12 mouse cellular contexts compared by ENCODE assay signal in the genomic region with DNA sequence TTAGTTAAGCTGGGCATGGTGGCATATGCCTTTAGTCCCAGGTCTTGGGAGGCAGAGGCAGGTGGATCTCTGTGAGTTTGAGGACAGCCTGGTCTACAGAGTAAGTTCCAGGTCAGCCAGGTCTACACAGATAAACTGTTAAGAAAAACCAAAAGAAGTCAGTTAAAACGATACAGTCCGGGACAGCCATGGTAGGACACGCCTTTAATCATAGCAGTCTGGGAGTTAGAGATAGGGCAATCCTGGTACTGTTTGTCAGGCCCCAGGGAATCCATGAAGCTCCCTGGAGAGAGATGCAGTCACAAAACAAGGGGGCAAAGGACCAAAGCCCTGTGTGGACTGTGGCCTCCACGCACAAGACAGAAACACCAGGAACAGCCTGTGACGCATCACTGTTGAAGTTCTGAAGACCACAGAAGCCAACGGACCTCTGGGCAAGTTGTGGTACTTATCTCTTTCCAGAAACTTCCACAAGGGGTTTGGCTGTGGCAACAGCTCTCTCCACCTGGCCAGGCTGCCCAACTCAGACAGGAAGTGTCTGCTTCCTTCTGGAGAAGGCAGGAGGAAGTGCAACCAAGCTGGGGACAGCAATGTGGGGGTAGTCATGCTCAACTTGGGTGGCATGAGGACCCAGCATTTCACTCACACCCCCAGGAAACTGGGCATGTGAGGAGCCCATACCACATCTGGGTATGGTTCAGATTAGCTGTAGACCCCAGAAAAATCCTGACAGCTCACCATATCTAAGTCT. TPM values are rescaled to one million over a fixed set of nuclear protein-coding genes. Genes with fewer than 3 reads are reported as not detected.
DNase-seq lines count a peak whose midpoint lies in the region; ATAC-seq lines count a peak whose summit lies in the region.
"Had no signal": no experiment of that assay in that cellular context is flagged by ENCODE, and none has a peak within 500 bp of the region (broad histone marks: within the 10 kb centered on the region; RNA-seq: fewer than 3 reads in every experiment).

No protein-coding gene starts in this region.

- H3K4me3 ChIP-seq in liver, embryonic 12.5 days = no peak overlapping the region
- no peak overlapping the region for H3K4me3 ChIP-seq in midbrain, embryonic 13.5 days (replicated peaks)
- no peak overlapping the region for H3K4me3 ChIP-seq in kidney, embryonic 15.5 days (replicated peaks)
- H3K4me3 ChIP-seq: embryonic facial prominence, embryonic 12.5 days; intestine, embryonic 15.5 days; midbrain, embryonic 10.5 days had no signal

- DNase-seq in layer of hippocampus, adult 9-11 months = peak; percentile 80
- no peak for DNase-seq in layer of hippocampus, adult 8-10 months (ENCODE audit: low spot score in 2 of 2)
- peak; percentile 65 for DNase-seq in MEL-GATA-1-ER (ENCODE audit: extremely low read depth, low read depth)
- DNase-seq in adrenal gland, adult 18-20 months (ENCODE audit: low spot score in 2 of 2) = no peak
- DNase-seq: cerebellum, adult 9-11 months had no signal

- H3K9ac ChIP-seq in liver, embryonic 12.5 days = no peak overlapping the region
- no peak overlapping the region for H3K9ac ChIP-seq in midbrain, embryonic 13.5 days (replicated peaks)
- no peak overlapping the region for H3K9ac ChIP-seq in kidney, embryonic 15.5 days
- H3K9ac ChIP-seq: embryonic facial prominence, embryonic 12.5 days; intestine, embryonic 15.5 days had no signal

- peaks cover 2% of the 10 kb centered on the region for H3K36me3 ChIP-seq in liver, embryonic 12.5 days
- no peaks in the 10 kb centered on the region for H3K36me3 ChIP-seq in midbrain, embryonic 13.5 days
- no peaks in the 10 kb centered on the region for H3K36me3 ChIP-seq in kidney, embryonic 15.5 days
- H3K36me3 ChIP-seq: embryonic facial prominence, embryonic 12.5 days; intestine, embryonic 15.5 days; midbrain, embryonic 10.5 days had no signal

- peak overlapping the region; percentile 23 for H3K4me2 ChIP-seq in liver, embryonic 12.5 days
- no peak overlapping the region for H3K4me2 ChIP-seq in midbrain, embryonic 13.5 days (replicated peaks)
- no peak overlapping the region for H3K4me2 ChIP-seq in kidney, embryonic 15.5 days
- H3K4me2 ChIP-seq: embryonic facial prominence, embryonic 12.5 days; intestine, embryonic 15.5 days had no signal

- H3K4me1 ChIP-seq in liver, embryonic 12.5 days = peaks cover 59% of the 10 kb centered on the region
- H3K4me1 ChIP-seq in midbrain, embryonic 13.5 days (replicated peaks) = no peaks in the 10 kb centered on the region
- peaks cover 13% of the 10 kb centered on the region; the same call in 1 of the 2 replicates for H3K4me1 ChIP-seq in kidney, embryonic 15.5 days

- H3K27me3 ChIP-seq in liver, embryonic 12.5 days (replicated peaks) = no peaks in the 10 kb centered on the region
- peaks cover 7% of the 10 kb centered on the region for H3K27me3 ChIP-seq in midbrain, embryonic 13.5 days
- H3K27me3 ChIP-seq in kidney, embryonic 15.5 days = 0 out of 2 replicates have a peak, but pooled peaks cover 6% of the 10 kb centered on the region
- H3K27me3 ChIP-seq: intestine, embryonic 15.5 days had no signal

- 14% methylated on average over 6 of the region's 6 CpGs for WGBS in liver, embryonic 12.5 days (ENCODE audit: insufficient replicate concordance)
- 88% methylated on average over 6 of the region's 6 CpGs for WGBS in midbrain, embryonic 13.5 days
- WGBS in kidney, embryonic 15.5 days = 77% methylated on average over 6 of the region's 6 CpGs

- no peaks in the 10 kb centered on the region for H3K9me3 ChIP-seq in liver, embryonic 12.5 days (replicated peaks)
- no peaks in the 10 kb centered on the region for H3K9me3 ChIP-seq in midbrain, embryonic 13.5 days
- H3K9me3 ChIP-seq in kidney, embryonic 15.5 days (replicated peaks) = no peaks in the 10 kb centered on the region
- H3K9me3 ChIP-seq: embryonic facial prominence, embryonic 12.5 days; intestine, embryonic 15.5 days had no signal

- peak overlapping the region; percentile 69 for H3K27ac ChIP-seq in liver, embryonic 12.5 days
- no peak overlapping the region for H3K27ac ChIP-seq in midbrain, embryonic 13.5 days
- H3K27ac ChIP-seq in kidney, embryonic 15.5 days = no peak overlapping the region
- H3K27ac ChIP-seq: embryonic facial prominence, embryonic 12.5 days; intestine, embryonic 15.5 days; midbrain, embryonic 10.5 days had no signal

- peak; percentile 78 for ATAC-seq in liver, embryonic 12.5 days
- peak; percentile 57 for ATAC-seq in megakaryocyte progenitor cell, adult 5-6 weeks (replicated peaks; ENCODE audit: poor library complexity)
- ATAC-seq in midbrain, embryonic 13.5 days = no peak
- ATAC-seq in kidney, embryonic 15.5 days (replicated peaks; ENCODE audit: low FRiP score) = no peak

RNA-seq across cellular contexts. Expression of gene Gna15, which starts 4.6 kb away (rescaled TPM):
- 1 to 10 TPM; 2.5 to 9.7 (median 5.7) TPM for total RNA-seq in layer of hippocampus, adult 8-10 months (2022)
- polyA plus RNA-seq in liver, embryonic 12.5 days (2016; fragmentation: Nextera tagmentation; extraction: Ambion mirVana) = 7.0 and 7.3 TPM in 2 replicates
- 29.4 and 31.9 TPM in 2 replicates for total RNA-seq in megakaryocyte progenitor cell, adult 5-6 weeks (2015)
- 28.7 and 28.9 TPM in 2 replicates for total RNA-seq in megakaryocyte progenitor cell, adult 5-6 weeks (2017)
- polyA plus RNA-seq in midbrain, embryonic 13.5 days (2015; fragmentation: Nextera tagmentation; extraction: Ambion mirVana) = 0.94 and 1.0 TPM in 2 replicates
- total RNA-seq in adrenal gland, adult 18-20 months (2021) = 1 to 10 TPM; 1.7 to 2.6 TPM
- 0.89 and 1.00 TPM in 2 replicates for polyA plus RNA-seq in kidney, embryonic 15.5 days (2015; fragmentation: Nextera tagmentation; extraction: Ambion mirVana)

RNA-seq across cellular contexts. Expression of gene S1pr4, which starts 19.5 kb away (rescaled TPM):
- total RNA-seq in layer of hippocampus, adult 8-10 months (2022) = under 1 TPM; 0.51 to 0.80 (median 0.58) TPM
- 3.1 and 3.3 TPM in 2 replicates for polyA plus RNA-seq in liver, embryonic 12.5 days (2016; fragmentation: Nextera tagmentation; extraction: Ambion mirVana)
- 8.3 and 8.9 TPM in 2 replicates for total RNA-seq in megakaryocyte progenitor cell, adult 5-6 weeks (2015)
- 6.2 and 9.5 TPM in 2 replicates for total RNA-seq in megakaryocyte progenitor cell, adult 5-6 weeks (2017)
- polyA plus RNA-seq in midbrain, embryonic 13.5 days (2015; fragmentation: Nextera tagmentation; extraction: Ambion mirVana) = 0.64 and 0.77 TPM in 2 replicates
- 1 to 10 TPM; 1.3 to 1.4 TPM for total RNA-seq in adrenal gland, adult 18-20 months (2021)
- 1.2 and 1.4 TPM in 2 replicates for polyA plus RNA-seq in kidney, embryonic 15.5 days (2015; fragmentation: Nextera tagmentation; extraction: Ambion mirVana)

RNA-seq across cellular contexts. Expression of gene Ncln, which starts 23.2 kb away (rescaled TPM):
- total RNA-seq in layer of hippocampus, adult 8-10 months (2022) = 10 to 100 TPM; 74.1 to 88.0 (median 82.8) TPM
- polyA plus RNA-seq in liver, embryonic 12.5 days (2016; fragmentation: Nextera tagmentation; extraction: Ambion mirVana) = 59.9 and 62.7 TPM in 2 replicates
- 81.2 and 99.2 TPM in 2 replicates for total RNA-seq in megakaryocyte progenitor cell, adult 5-6 weeks (2015)
- total RNA-seq in megakaryocyte progenitor cell, adult 5-6 weeks (2017) = 85.6 and 101 TPM in 2 replicates
- 57.1 and 58.2 TPM in 2 replicates for polyA plus RNA-seq in midbrain, embryonic 13.5 days (2015; fragmentation: Nextera tagmentation; extraction: Ambion mirVana)
- 100 to 1,000 TPM; 106 to 118 TPM for total RNA-seq in adrenal gland, adult 18-20 months (2021)
- polyA plus RNA-seq in kidney, embryonic 15.5 days (2015; fragmentation: Nextera tagmentation; extraction: Ambion mirVana) = 85.7 and 93.5 TPM in 2 replicates

RNA-seq across cellular contexts. Expression of gene Gna11, which starts 25.6 kb away (rescaled TPM):
- total RNA-seq in layer of hippocampus, adult 8-10 months (2022) = 100 to 1,000 TPM; 106 to 120 (median 114) TPM
- polyA plus RNA-seq in liver, embryonic 12.5 days (2016; fragmentation: Nextera tagmentation; extraction: Ambion mirVana) = 27.7 and 28.3 TPM in 2 replicates
- 5.4 and 6.0 TPM in 2 replicates for total RNA-seq in megakaryocyte progenitor cell, adult 5-6 weeks (2015)
- 7.6 and 10.2 TPM in 2 replicates for total RNA-seq in megakaryocyte progenitor cell, adult 5-6 weeks (2017)
- polyA plus RNA-seq in midbrain, embryonic 13.5 days (2015; fragmentation: Nextera tagmentation; extraction: Ambion mirVana) = 74.5 and 77.1 TPM in 2 replicates
- 10 to 100 TPM; 81.7 to 83.4 TPM for total RNA-seq in adrenal gland, adult 18-20 months (2021)
- polyA plus RNA-seq in kidney, embryonic 15.5 days (2015; fragmentation: Nextera tagmentation; extraction: Ambion mirVana) = 79.0 and 88.6 TPM in 2 replicates

RNA-seq across cellular contexts. Expression of gene Celf5, which starts 36.9 kb away (rescaled TPM):
- 100 to 1,000 TPM; 230 to 284 (median 256) TPM for total RNA-seq in layer of hippocampus, adult 8-10 months (2022)
- 0.05 and 0.06 TPM in 2 replicates for polyA plus RNA-seq in liver, embryonic 12.5 days (2016; fragmentation: Nextera tagmentation; extraction: Ambion mirVana)
- total RNA-seq in megakaryocyte progenitor cell, adult 5-6 weeks (2015) = 0.10 TPM in 1 of 2 replicates, not detected in the other
- total RNA-seq in megakaryocyte progenitor cell, adult 5-6 weeks (2017) = not detected in 2 replicates
- polyA plus RNA-seq in midbrain, embryonic 13.5 days (2015; fragmentation: Nextera tagmentation; extraction: Ambion mirVana) = 75.5 and 79.4 TPM in 2 replicates
- under 1 TPM; 0.42 to 0.50 TPM for total RNA-seq in adrenal gland, adult 18-20 months (2021)
- 0.50 and 0.82 TPM in 2 replicates for polyA plus RNA-seq in kidney, embryonic 15.5 days (2015; fragmentation: Nextera tagmentation; extraction: Ambion mirVana)

Comparison
In these comparisons a context has a peak if more than half of its experiments do, and no peak if none do; other contexts are left out.
1. DNase-seq: peak in layer of hippocampus, adult 9-11 months (single experiment) and MEL-GATA-1-ER (single experiment); none in layer of hippocampus, adult 8-10 months (0 of 2) and adrenal gland, adult 18-20 months (0 of 2).
2. ATAC-seq: peak in liver, embryonic 12.5 days (single experiment) and megakaryocyte progenitor cell, adult 5-6 weeks (single experiment); none in midbrain, embryonic 13.5 days (single experiment) and kidney, embryonic 15.5 days (single experiment).